Mouse (Mus musculus) bone marrow, adult 2 months (tissue): ENCODE measurements around the gene Heatr5b. TPM values are rescaled to one million over a fixed set of nuclear protein-coding genes. Genes with fewer than 3 reads are reported as not detected.

ENCODE experiments used
- H3K27ac ChIP-seq: fragments of 200-500 bp; 2 replicates; pipeline ENCODE4 v1.5.1; 2012; ENCODE audit warnings: low read depth, mild to moderate bottlenecking, control low read depth, inconsistent platforms, low read length; ENCODE audit not compliant: control insufficient read depth, poor library complexity, insufficient read depth
- H3K4me1 ChIP-seq: fragments of 200-500 bp; 2 replicates; pipeline ENCODE4 v1.6.1; 2011; ENCODE audit warnings: low read length; ENCODE audit not compliant: control insufficient read depth, insufficient read depth
- H3K4me3 ChIP-seq: fragments of 200-500 bp; replicated peaks from 2 replicates; pipeline ENCODE3; 2011; ENCODE audit warnings: mild to moderate bottlenecking, low read depth, low read length, control low read depth; ENCODE audit not compliant: control insufficient read depth
- CTCF ChIP-seq: fragments of 200-500 bp; IDR thresholded peaks from 2 replicates; pipeline ENCODE4 v1.5.1; 2011; ENCODE audit warnings: low read length, control low read depth; ENCODE audit not compliant: control insufficient read depth, insufficient read depth
- POLR2A ChIP-seq: fragments of 200-500 bp; IDR thresholded peaks from 2 replicates; pipeline ENCODE4 v1.6.1; 2011; ENCODE audit warnings: low read depth, mild to moderate bottlenecking, control low read depth, low read length, borderline replicate concordance; ENCODE audit not compliant: control insufficient read depth
- WGBS: fragments of 180-500 bp; shearing (Covaris S2); methylation state at CpG from one replicate; pipeline ENCODE4 v1.1.7; 2018; 5-methylcytosine and 5-hydroxymethylcytosine counted together
- polyA plus RNA-seq: library from polyadenylated mRNA; stranded (reverse); fragments of >200 nt; gene quantifications from 2 replicates; pipeline ENCODE4 v1.2.4, GENCODE M21; 2011; ENCODE audit warnings: low replicate concordance; ENCODE audit not compliant: missing spikeins, insufficient read depth, insufficient read length

The Heatr5b gene
- polyA plus RNA-seq, 1 experiment: 5.1 TPM

DNA sequence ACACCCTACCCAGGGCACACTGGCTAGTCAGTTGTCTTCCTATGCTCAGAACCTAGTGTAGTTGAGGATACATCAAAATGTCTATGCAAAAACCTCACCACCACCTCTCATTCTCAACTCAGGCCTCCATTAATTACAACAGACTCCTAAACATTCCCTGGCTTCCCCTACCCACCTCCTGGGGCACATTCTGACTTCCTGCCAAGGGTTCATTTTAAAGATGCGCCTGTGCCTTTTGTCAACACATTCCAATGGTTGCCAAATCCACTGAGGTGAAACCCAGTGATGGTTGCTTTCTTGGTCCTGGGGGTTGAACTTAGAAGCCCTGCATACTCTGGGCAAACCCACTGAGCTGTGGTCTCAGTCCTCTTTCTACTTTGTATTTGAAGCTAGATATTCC is 103.1 kb downstream of the Heatr5b start:
- no peak for TF ChIP-seq POLR2A
- no peak for TF ChIP-seq CTCF
- H3K4me3 ChIP-seq: no peak overlapping the region
- no peaks in the 10 kb centered on the region; the same call in 1 of the 2 replicates for H3K4me1 ChIP-seq
- WGBS: 59% methylated on average over 1 of the region's 1 CpGs
- H3K27ac ChIP-seq: no peak overlapping the region

DNA sequence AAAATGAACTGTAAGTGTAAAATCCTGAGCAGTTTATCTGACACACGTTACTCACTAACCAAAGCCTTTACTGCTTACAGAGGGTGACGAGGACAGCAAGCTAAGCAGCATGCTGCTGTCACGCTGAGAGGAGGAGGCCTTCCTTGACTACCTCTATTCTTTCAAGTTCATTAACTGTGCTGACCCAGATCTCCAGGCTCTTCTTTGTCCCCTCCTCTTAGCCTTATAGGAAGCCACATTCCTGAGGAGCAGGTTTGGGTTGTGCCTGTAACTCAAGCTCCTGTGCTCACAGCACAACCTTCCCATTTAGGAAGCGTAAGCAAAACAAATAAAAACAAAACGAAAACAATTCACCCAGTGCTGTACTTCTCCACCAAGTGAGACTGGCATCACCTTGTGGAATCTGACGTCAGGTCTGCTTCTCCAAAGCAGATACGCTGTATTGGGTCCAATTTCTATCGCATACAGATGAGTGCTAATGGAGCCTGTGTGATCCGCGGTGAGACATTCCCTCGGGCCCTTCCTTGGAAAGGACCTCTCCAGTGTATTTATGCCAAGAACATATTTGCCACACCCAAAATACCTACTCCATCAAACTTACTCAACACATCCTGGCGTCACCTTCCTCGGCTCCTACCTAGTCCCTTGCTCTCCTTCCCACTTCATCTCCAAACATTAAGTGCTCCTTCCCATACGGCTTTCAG is 108.3 kb downstream of the Heatr5b start:
- H3K4me3 ChIP-seq: no peak overlapping the region
- TF ChIP-seq POLR2A (no peak), CTCF (no peak)
- H3K27ac ChIP-seq: no peak overlapping the region
- H3K4me1 ChIP-seq: no peaks in the 10 kb centered on the region
- 89% methylated on average over 14 of the region's 14 CpGs for WGBS

DNA sequence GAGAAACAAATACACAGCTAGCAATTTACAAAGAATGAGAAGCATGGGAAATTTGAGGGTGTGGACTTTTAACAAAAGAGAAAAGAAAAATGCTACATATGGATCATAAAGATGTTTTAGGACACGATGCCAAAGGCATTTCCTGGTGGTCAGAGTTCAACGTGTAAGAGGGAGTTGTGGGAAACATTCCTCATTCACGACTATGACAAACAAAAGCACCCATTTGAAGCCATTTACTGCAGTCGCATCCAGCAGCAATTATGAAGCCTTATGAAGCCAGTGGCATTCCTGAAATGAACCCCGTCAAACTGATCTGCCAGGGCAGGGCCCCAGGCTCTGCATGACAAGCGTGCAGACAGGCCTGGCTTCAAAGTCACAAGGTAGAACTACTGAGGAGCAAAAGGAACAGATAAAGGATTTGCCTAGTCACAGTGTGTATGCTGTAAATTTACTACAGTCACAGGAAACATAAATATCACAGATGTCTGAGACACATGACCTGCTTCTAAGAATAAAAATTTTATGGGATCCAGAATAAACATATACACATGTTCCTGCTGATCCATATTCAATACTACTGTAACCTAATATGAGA is 110.6 kb downstream of the Heatr5b start:
- TF ChIP-seq CTCF: no peak
- no peak for TF ChIP-seq POLR2A

GRCm38 (mm10) chr17:78721690-78722089 is 113.5 kb downstream of the Heatr5b start:
- H3K4me3 ChIP-seq: no peak overlapping the region
- H3K27ac ChIP-seq: no peak overlapping the region
- no peak for TF ChIP-seq POLR2A
- TF ChIP-seq CTCF: no peak
- no peaks in the 10 kb centered on the region for H3K4me1 ChIP-seq
- 82% methylated on average over 7 of the region's 7 CpGs for WGBS

More for the DNA sequence above, 110.6 kb downstream of the Heatr5b start:
- Histone ChIP-seq H3K4me1 (no peaks in the 10 kb centered on the region), H3K4me3 (no peak overlapping the region), H3K27ac (no peak overlapping the region)
- 44% methylated on average over 6 of the region's 6 CpGs for WGBS

- H3K4me3 ChIP-seq: no peak overlapping the region
- no peak overlapping the region for H3K27ac ChIP-seq
- WGBS: 91% methylated on average over 13 of the region's 13 CpGs
- H3K4me1 ChIP-seq: no peaks in the 10 kb centered on the region
- TF ChIP-seq CTCF (no peak), POLR2A (no peak)
Measured at GRCm38 (mm10) chr17:78719086-78719485, 116.1 kb downstream of the Heatr5b start.

- Histone ChIP-seq H3K27ac (no peak overlapping the region), H3K4me3 (no peak overlapping the region), H3K4me1 (no peaks in the 10 kb centered on the region; the same call in 1 of the 2 replicates)
- 84% methylated on average over 2 of the region's 2 CpGs for WGBS
- no peak for TF ChIP-seq POLR2A
- no peak for TF ChIP-seq CTCF
Measured at GRCm38 (mm10) chr17:78710258-78710657, 124.9 kb downstream of the Heatr5b start.

DNA sequence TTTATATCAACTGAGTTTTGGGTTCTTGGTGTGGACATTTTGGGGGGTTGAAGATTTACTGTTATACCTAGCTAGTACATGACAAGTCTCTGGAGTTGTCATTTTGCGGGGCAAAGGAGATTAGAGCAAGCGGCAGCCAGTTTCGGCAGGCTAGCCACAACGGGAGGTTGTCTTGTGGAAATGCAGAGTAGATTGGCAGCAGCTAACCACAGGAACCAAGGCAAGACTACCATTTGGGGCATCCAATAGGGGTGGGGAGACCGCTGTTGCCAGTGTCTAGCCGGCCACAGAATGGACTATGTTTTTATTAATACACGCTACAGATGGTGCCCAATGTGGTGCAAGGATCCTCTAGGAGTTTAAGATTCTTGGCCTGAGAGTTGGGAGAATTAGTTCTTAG is 126.7 kb downstream of the Heatr5b start:
- no peaks in the 10 kb centered on the region; the same call in 1 of the 2 replicates for H3K4me1 ChIP-seq
- H3K27ac ChIP-seq: no peak overlapping the region
- TF ChIP-seq POLR2A: no peak
- no peak for TF ChIP-seq CTCF
- no peak overlapping the region for H3K4me3 ChIP-seq
- 42% methylated on average over 7 of the region's 7 CpGs for WGBS

- Histone ChIP-seq H3K27ac (no peak overlapping the region), H3K4me3 (no peak overlapping the region), H3K4me1 (no peaks in the 10 kb centered on the region; the same call in 1 of the 2 replicates)
- TF ChIP-seq CTCF: no peak
- no peak for TF ChIP-seq POLR2A
- WGBS: 66% methylated on average over 7 of the region's 7 CpGs
Measured at GRCm38 (mm10) chr17:78702988-78703387, 132.2 kb downstream of the Heatr5b start.

Other genes starting within 250 kb of the Heatr5b start
- gene Strn, start 98.2 kb downstream of the Heatr5b start, polyA plus RNA-seq: 3.3 and 8.5 TPM in 2 replicates
- gene Gpatch11, start 203 bp upstream of the Heatr5b start, polyA plus RNA-seq: 17.3 and 34.1 TPM in 2 replicates
- 13.2 and 13.5 TPM in 2 replicates for gene Eif2ak2, start 47.2 kb upstream of the Heatr5b start, polyA plus RNA-seq
- gene Sult6b1, start 71.6 kb upstream of the Heatr5b start, polyA plus RNA-seq: not detected in 2 replicates
- 4.4 and 16.4 TPM in 2 replicates for gene Cebpzos, start 81.1 kb upstream of the Heatr5b start, polyA plus RNA-seq
- gene Cebpz, start 101.7 kb upstream of the Heatr5b start, polyA plus RNA-seq: 15.3 and 19.6 TPM in 2 replicates
- gene Ndufaf7, start 101.8 kb upstream of the Heatr5b start, polyA plus RNA-seq: 20.7 and 27.7 TPM in 2 replicates
- gene Prkd3, start 185.5 kb upstream of the Heatr5b start, polyA plus RNA-seq: 6.5 and 10.7 TPM in 2 replicates
- gene Qpct, start 216.5 kb upstream of the Heatr5b start, polyA plus RNA-seq: 0.63 and 1.7 TPM in 2 replicates